Mouse (Mus musculus): ENCODE measurements around the gene Gm10197. TPM values are rescaled to one million over a fixed set of nuclear protein-coding genes. Genes with fewer than 3 reads are reported as not detected.

Gm10197 gene
- polyA plus RNA-seq, 1 experiment from 2014 or later: not detected

DNA sequence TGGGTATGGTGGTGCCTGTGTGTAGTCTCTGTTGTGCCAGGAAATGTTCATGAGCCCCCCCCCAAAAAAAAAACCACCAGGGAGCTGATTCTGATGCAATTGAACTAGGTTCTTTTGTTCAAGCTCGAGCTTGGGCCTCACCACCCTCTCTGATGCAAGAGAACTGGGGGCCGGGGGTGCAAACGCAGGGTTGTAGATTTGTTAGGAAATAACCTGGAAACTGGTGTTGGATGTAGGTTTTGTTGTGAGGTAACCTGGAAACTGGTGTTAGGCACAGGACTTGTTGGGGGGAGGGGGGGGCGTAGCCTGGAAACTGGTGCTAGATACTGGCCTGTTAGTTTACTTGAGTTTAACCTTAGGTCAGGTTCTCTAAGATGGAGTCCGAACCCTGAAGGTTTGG lies 20.2 kb upstream of the Gm10197 start:
- H3K4me1 ChIP-seq: peaks cover 17% of the 10 kb centered on the region
- no peaks in the 10 kb centered on the region for H3K27me3 ChIP-seq
- peak overlapping the region; percentile 99 for H3K4me3 ChIP-seq
- no peak overlapping the region for H3K27ac ChIP-seq
- H3K4me2 ChIP-seq: peak overlapping the region; percentile 70
- H3K36me3 ChIP-seq: peaks cover 19% of the 10 kb centered on the region
- H3K9ac ChIP-seq: peak overlapping the region; percentile 84
- no peak for ATAC-seq (ENCODE audit: insufficient number of reproducible peaks, insufficient read depth, low FRiP score, low TSS enrichment, low read depth)
- H3K9me3 ChIP-seq: no peaks in the 10 kb centered on the region
- 83% methylated on average over 5 of the region's 5 CpGs for WGBS

- Histone ChIP-seq H3K9ac (peak overlapping the region; percentile 84), H3K36me3 (peaks cover 21% of the 10 kb centered on the region), H3K27ac (no peak overlapping the region), H3K4me3 (peak overlapping the region; percentile 99), H3K9me3 (no peaks in the 10 kb centered on the region), H3K27me3 (no peaks in the 10 kb centered on the region), H3K4me1 (peaks cover 17% of the 10 kb centered on the region), H3K4me2 (peak overlapping the region; percentile 70)
- 46% methylated on average over 8 of the region's 8 CpGs for WGBS
- no peak for ATAC-seq (ENCODE audit: insufficient number of reproducible peaks, insufficient read depth, low FRiP score, low TSS enrichment, low read depth)
Measured at GRCm38 (mm10) chr19:53391386-53391785, 19.8 kb upstream of the Gm10197 start.

DNA sequence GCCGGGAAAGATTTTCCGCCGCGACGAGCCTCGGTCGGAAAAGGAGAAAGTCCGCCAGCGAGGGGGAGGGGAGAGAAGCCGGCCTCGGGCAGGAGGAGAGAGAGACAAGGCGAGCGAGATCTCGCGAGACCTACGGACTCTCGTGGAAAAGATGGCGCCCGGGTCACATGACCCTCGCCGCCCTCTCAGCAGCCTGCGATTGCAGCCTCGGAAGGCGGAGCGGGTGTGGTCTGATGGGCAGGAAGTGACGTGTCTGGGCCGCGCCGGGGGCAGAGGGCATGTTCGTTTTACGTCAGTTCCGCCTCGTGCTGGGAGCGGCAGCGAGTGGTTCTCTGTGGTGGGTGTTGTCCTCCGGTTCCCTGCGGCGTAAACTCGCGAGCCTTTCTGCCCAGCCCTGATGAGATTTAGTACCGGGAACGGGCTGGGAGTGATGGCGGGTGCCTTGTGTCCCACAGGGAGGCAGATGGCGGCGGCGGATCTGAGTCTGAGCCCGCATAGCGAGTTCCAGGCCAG lies 19.0 kb upstream of the Gm10197 start, which contains the start of gene Smndc1:
Gene Smndc1 (minus strand): TSS at position 84 of the 513 bp plus-strand sequence.
- Histone ChIP-seq H3K9me3 (no peaks in the 10 kb centered on the region), H3K4me2 (peak within 1 kb of the TSS; percentile 70), H3K9ac (peak within 1 kb of the TSS; percentile 99), H3K4me3 (peak within 1 kb of the TSS; percentile 99), H3K36me3 (peaks cover 30% of the 10 kb centered on the region), H3K4me1 (peaks cover 17% of the 10 kb centered on the region), H3K27me3 (no peaks in the 10 kb centered on the region), H3K27ac (peak within 1 kb of the TSS; percentile 98)
- under 1% methylated on average over 48 of the region's 48 CpGs for WGBS
- ATAC-seq (ENCODE audit: insufficient number of reproducible peaks, insufficient read depth, low FRiP score, low TSS enrichment, low read depth): peak; percentile 98

DNA sequence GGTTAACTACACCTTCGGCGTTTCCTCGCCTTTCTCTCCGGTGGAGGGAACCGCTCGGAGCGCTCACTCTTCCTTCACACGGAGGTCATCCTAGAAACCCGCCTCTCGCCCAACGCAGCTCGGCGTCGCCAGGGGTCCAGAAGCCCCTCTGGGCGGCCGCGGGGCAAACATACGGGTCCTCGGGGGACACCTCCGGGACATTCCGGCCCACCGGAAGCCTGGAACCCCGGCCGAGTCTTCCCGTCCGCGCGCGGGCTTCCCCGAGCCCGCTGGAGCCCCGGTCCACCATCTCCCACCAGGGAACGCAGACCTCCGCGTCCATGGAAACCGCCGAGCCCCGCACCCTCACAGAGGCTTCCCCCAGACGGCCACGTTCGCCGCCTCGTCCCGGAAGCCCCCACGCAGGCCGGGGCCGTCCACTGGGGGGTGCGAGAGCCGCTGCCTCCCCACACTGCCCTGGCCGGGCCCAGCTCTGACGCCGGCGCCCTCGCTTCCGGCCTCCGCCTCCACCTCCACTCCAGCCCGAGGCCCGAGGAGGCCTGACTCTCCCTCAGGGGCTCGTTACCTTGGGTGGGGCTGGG lies 18.4 kb upstream of the Gm10197 start:
- under 1% methylated on average over 58 of the region's 59 CpGs for WGBS

GRCm38 (mm10) chr19:53389417-53389816 lies 17.9 kb upstream of the Gm10197 start:
- peaks cover 17% of the 10 kb centered on the region for H3K4me1 ChIP-seq
- no peaks in the 10 kb centered on the region for H3K9me3 ChIP-seq
- ATAC-seq (ENCODE audit: insufficient number of reproducible peaks, insufficient read depth, low FRiP score, low TSS enrichment, low read depth): no peak
- no peaks in the 10 kb centered on the region for H3K27me3 ChIP-seq
- peaks cover 32% of the 10 kb centered on the region for H3K36me3 ChIP-seq
- peak overlapping the region; percentile 99 for H3K4me3 ChIP-seq
- H3K4me2 ChIP-seq: peak overlapping the region; percentile 59
- peak overlapping the region; percentile 99 for H3K9ac ChIP-seq
- WGBS: 8% methylated on average over 6 of the region's 6 CpGs
- peak overlapping the region; percentile 98 for H3K27ac ChIP-seq

More for the DNA sequence above, 18.4 kb upstream of the Gm10197 start:
- Histone ChIP-seq H3K4me2 (peak overlapping the region; percentile 59), H3K9me3 (no peaks in the 10 kb centered on the region), H3K9ac (peak overlapping the region; percentile 99), H3K4me1 (peaks cover 17% of the 10 kb centered on the region), H3K4me3 (peak overlapping the region; percentile 99), H3K27ac (peak overlapping the region; percentile 98), H3K27me3 (no peaks in the 10 kb centered on the region), H3K36me3 (peaks cover 30% of the 10 kb centered on the region)
- ATAC-seq (ENCODE audit: insufficient number of reproducible peaks, insufficient read depth, low FRiP score, low TSS enrichment, low read depth): peak; percentile 89

- ATAC-seq (ENCODE audit: insufficient number of reproducible peaks, insufficient read depth, low FRiP score, low TSS enrichment, low read depth): no peak
- Histone ChIP-seq H3K4me1 (0 out of 2 replicates have a peak, but pooled peaks cover 3% of the 10 kb centered on the region), H3K9ac (no peak overlapping the region), H3K36me3 (peaks cover 72% of the 10 kb centered on the region), H3K27me3 (no peaks in the 10 kb centered on the region), H3K4me3 (no peak overlapping the region), H3K4me2 (no peak overlapping the region), H3K27ac (no peak overlapping the region), H3K9me3 (no peaks in the 10 kb centered on the region)
- 93% methylated on average over 15 of the region's 15 CpGs for WGBS
Measured at GRCm38 (mm10) chr19:53383336-53383735, 11.8 kb upstream of the Gm10197 start.

DNA sequence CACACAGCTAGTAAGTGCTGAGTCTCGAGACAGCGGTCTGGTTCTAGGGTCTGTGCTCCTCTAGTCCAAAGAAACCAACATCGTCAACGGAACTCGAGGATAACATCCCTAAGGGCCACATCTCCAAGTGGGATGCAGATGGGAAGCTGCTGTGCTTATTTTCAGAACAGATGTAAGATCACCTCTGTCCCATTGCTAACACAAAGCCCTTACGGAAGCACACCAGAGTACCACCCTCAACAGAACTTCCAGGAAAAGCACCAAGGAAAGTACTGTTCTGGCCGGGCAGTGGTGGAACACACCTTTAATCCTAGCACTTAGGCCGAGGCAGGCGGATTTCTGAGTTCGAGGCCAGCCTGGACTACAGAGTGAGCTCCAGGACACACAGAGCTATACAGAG lies 6.9 kb upstream of the Gm10197 start:
- Histone ChIP-seq H3K27me3 (no peaks in the 10 kb centered on the region), H3K4me1 (no peaks in the 10 kb centered on the region), H3K36me3 (peaks cover 57% of the 10 kb centered on the region), H3K9me3 (no peaks in the 10 kb centered on the region), H3K4me3 (no peak overlapping the region), H3K9ac (no peak overlapping the region), H3K27ac (no peak overlapping the region), H3K4me2 (no peak overlapping the region)
- no peak for ATAC-seq (ENCODE audit: insufficient number of reproducible peaks, insufficient read depth, low FRiP score, low TSS enrichment, low read depth)
- 92% methylated on average over 10 of the region's 10 CpGs for WGBS

DNA sequence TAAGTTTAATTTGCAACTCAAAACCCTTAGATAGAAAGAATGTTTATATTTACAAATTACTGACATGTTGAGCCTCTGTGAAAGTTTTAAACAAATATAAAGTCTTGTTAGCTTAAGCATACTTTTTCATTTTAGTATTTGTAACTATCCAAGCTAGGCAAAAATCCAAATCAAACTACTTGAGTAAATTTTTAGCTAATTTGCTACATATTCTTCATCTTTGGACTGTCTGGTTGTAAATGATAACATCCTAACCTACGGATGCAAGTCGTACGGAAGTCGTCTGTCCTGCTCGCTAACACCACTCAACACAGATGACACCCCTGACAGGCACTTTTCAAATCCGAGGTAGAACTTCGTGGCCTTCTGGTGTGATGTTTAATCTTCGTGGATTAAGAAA lies 6.1 kb upstream of the Gm10197 start:
- Histone ChIP-seq H3K36me3 (peaks cover 55% of the 10 kb centered on the region), H3K27me3 (no peaks in the 10 kb centered on the region), H3K27ac (no peak overlapping the region), H3K4me2 (no peak overlapping the region), H3K4me1 (no peaks in the 10 kb centered on the region), H3K4me3 (no peak overlapping the region), H3K9ac (no peak overlapping the region), H3K9me3 (no peaks in the 10 kb centered on the region)
- ATAC-seq (ENCODE audit: insufficient number of reproducible peaks, insufficient read depth, low FRiP score, low TSS enrichment, low read depth): no peak
- 85% methylated on average over 8 of the region's 8 CpGs for WGBS

GRCm38 (mm10) chr19:53375816-53376215 lies 4.2 kb upstream of the Gm10197 start:
- H3K36me3 ChIP-seq: peaks cover 58% of the 10 kb centered on the region
- 93% methylated on average over 9 of the region's 9 CpGs for WGBS
- H3K9ac ChIP-seq: no peak overlapping the region
- no peak overlapping the region for H3K4me3 ChIP-seq
- no peak overlapping the region for H3K4me2 ChIP-seq
- no peak for ATAC-seq (ENCODE audit: insufficient number of reproducible peaks, insufficient read depth, low FRiP score, low TSS enrichment, low read depth)
- H3K27me3 ChIP-seq: no peaks in the 10 kb centered on the region
- H3K4me1 ChIP-seq: no peaks in the 10 kb centered on the region
- no peaks in the 10 kb centered on the region for H3K9me3 ChIP-seq
- H3K27ac ChIP-seq: no peak overlapping the region

DNA sequence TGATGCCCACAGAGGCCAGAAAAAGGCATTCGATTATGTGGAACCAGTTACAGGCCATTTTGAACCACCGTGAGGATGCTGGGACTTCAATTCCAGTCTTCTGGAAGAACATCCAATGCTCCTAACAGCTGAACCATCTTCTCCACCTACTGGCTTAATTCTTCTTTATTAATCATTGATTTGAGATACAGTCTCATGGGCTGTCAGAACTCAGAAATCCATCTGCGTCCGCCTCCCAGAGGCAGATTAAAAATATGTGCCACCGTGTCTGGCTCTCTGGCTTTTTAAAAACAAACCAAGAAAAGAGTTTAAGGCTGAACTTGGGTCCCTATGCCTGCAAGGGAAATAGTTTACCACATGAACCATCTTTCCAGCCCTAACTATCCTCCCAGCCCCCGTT lies 3.7 kb upstream of the Gm10197 start:
- 84% methylated on average over 6 of the region's 6 CpGs for WGBS
- no peak for ATAC-seq (ENCODE audit: insufficient number of reproducible peaks, insufficient read depth, low FRiP score, low TSS enrichment, low read depth)
- no peak overlapping the region for H3K4me2 ChIP-seq
- H3K9me3 ChIP-seq: no peaks in the 10 kb centered on the region
- H3K9ac ChIP-seq: no peak overlapping the region
- no peak overlapping the region for H3K4me3 ChIP-seq
- peaks cover 59% of the 10 kb centered on the region for H3K36me3 ChIP-seq
- H3K27me3 ChIP-seq: no peaks in the 10 kb centered on the region
- H3K27ac ChIP-seq: no peak overlapping the region
- H3K4me1 ChIP-seq: no peaks in the 10 kb centered on the region

DNA sequence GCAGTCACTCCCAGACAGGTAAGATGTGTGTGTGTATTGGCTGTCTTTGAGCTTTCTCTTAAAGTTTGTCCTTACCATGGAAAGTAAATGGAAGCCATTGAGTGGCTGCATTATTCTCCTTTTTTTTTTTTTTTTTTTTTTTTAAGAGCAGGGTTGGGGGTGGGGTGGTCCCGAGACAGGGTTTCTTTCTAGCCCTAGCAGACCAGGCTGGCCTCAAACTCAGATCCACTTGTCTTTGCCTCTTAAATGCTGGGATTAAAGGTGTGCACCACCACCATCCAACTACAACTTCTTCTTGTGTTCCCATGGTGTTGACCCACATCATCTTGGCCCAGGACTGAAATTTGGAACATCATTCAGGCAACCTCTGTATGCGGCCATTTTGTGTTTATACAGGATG lies 2.0 kb upstream of the Gm10197 start:
- no peaks in the 10 kb centered on the region for H3K27me3 ChIP-seq
- H3K4me3 ChIP-seq: no peak overlapping the region
- 88% methylated on average over 2 of the region's 2 CpGs for WGBS
- 0 out of 2 replicates have a peak, but pooled peaks cover 3% of the 10 kb centered on the region for H3K4me1 ChIP-seq
- ATAC-seq (ENCODE audit: insufficient number of reproducible peaks, insufficient read depth, low FRiP score, low TSS enrichment, low read depth): no peak
- no peak overlapping the region for H3K27ac ChIP-seq
- no peak overlapping the region for H3K9ac ChIP-seq
- H3K4me2 ChIP-seq: no peak overlapping the region
- H3K36me3 ChIP-seq: peaks cover 51% of the 10 kb centered on the region
- H3K9me3 ChIP-seq: no peaks in the 10 kb centered on the region

- Histone ChIP-seq H3K36me3 (peaks cover 35% of the 10 kb centered on the region), H3K4me3 (no peak overlapping the region), H3K9ac (no peak overlapping the region), H3K27me3 (no peaks in the 10 kb centered on the region), H3K4me2 (no peak overlapping the region), H3K9me3 (no peaks in the 10 kb centered on the region), H3K4me1 (peaks cover 12% of the 10 kb centered on the region), H3K27ac (no peak overlapping the region)
- 74% methylated on average over 15 of the region's 15 CpGs for WGBS
- ATAC-seq (ENCODE audit: insufficient number of reproducible peaks, insufficient read depth, low FRiP score, low TSS enrichment, low read depth): no peak
Measured at GRCm38 (mm10) chr19:53370233-53370632, 1.3 kb downstream of the Gm10197 start.

All from embryonic facial prominence, embryonic 13.5 days (tissue).